Mouse (Mus musculus): Measurements from ENCODE around the gene Gm1673.

Gm1673 gene

DNA sequence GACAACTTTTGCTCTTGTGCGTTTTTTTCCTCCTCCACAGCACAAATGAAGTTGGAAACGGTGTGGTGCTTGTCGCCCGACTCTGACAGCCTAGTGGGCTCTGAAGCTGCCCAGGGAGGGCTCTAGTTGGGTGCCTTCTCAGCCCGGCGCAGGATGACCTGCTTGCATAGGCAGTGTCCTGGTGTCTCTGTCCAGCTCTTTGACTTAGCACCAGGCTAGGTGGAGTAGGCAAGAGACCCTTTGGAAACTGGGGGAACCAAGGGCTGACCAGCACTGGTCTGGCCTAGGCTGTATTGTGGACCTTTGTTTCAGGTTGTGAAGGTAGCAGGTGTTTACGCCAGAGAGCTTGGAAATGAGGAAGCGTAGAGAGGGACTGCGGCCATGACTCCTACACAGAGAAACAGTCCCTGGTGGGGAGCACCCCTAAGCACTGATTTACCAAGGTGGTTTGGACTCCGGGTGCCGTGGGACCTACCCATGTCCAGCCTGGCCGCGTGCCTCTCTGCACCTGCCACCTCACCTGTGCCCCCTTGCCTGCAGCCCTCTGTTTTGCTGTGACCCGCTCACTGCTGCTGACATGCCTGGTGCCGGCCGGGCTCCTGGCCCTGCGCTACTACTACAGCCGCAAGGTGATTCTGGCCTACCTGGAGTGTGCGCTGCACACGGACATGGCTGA lies 14.7 kb downstream of the Gm1673 start:
- no peak for DNase-seq

DNA sequence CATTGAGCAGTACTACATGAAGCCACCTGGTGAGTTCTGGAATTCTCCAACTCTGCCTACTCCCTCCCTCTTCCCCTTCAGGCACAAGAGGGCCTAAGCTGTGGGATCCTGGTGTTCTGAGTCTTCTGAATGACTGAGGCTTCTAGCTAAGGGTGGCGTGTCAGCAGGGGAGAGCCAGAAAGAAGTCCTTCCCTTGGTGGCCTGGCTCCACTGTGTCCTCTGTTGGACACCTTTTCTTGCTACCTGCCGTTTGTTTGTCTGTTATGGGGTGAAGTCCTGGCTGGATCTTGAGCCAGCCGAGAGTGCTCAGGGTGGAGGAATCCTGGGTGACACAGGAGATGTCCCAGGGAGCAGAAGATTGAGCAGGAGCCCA lies 15.3 kb downstream of the Gm1673 start:
- DNase-seq = no peak

DNA sequence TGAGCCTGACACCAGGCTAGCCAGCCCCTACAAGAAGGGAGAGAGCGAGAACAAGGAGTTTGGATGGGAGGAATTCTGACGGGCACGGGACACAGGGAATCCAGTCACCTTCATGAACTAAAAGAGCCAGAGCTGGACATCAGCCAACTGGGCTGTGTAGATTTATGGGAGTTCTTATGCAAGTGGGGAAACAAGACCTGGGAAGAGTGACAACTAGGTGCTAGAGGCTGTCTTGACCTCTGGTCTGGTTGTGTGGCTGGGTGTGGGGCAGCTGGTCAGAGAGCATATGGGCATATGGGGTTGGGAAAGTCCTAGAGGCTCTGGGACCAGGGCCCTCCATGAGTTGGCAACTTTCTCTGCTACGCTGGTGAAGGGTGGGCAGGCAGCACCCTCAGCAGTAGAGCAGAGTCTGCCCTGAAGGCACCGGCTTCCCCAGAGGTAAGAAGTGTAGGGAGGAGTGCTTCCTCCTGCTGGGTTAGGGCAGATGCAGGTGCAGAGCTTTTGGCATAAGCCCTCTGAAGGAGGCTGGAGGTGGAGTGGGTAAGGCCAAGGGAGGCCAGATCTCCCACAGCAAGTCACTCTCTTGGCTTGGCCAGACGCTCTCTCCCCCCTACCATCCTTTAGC lies 16.3 kb downstream of the Gm1673 start:
- no peak for DNase-seq

DNA sequence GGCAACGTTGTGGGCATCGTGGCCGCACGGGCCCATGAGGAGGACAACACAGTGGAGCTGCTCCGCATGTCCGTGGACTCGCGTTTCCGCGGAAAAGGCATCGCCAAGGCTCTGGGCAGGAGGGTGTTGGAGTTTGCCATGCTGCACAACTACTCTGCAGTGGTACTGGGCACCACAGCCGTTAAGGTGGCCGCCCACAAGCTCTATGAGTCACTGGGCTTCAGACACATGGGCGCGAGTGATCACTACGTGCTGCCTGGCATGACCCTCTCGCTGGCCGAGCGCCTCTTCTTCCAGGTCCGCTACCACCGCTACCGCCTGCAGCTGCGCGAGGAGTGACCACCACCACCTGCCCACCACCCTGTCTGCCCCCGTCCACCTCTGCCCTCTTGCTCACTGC lies 17.6 kb downstream of the Gm1673 start:
- no peak for DNase-seq

DNA sequence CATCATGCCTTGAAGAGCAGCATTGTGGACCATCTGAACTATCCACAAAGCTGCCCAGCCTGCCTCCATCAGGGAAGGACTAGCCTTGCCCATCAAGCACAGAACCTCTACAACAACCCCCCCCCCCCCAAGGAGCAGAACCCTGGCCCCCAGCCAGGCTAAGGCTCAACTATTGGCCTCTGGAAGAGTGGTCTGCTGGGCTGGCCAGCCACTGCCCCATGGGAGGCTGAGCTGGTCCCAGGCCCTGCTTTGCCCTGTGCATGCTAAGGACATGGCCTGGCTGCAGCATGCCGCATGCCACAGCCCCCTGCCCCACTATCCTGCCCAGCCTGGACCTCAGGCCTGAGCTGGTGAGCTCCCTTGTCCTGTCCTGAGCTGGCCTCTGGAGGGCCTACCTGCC lies 18.2 kb downstream of the Gm1673 start:
- no peak for DNase-seq

DNA sequence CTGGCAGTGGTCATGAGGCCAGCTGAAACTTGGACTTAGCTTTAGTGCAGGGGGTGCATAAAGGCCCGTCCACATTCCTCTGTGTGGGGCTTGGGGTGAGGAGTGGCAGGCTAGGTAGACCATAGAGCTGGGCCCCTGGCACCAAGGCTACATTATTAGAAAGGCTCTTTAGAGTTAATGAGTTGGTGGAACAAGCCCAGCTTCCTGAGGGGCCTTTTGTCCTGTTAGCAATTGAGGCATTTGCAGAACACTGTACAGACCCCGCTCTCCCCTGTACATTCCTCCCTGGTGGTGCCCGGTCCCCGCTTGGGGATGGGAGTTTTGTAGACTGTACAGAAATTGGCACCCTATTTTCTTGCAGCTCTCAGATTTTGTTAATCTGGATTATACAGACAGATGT lies 19.4 kb downstream of the Gm1673 start:
- DNase-seq = no peak

DNA sequence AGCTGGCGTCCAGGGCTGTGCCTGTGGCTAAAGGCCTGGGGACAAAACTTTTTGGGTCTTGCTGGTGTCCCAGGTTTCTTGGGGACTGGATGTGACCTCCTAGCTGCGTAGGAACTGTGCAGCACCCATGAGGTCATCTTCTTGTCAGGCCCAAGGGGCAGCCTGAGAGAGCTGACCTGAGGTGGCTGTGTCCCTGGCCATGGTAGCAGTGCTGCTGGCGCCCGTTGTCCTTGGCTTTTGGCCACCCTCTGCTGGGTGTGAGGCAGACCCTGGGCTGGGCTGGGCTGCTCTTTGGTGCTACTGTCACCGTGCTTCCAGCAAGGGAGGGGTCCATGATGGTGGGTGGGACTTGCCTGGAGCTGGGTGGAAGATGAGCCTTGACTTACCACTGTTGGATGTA lies 21.4 kb downstream of the Gm1673 start:
- DNase-seq = no peak

DNA sequence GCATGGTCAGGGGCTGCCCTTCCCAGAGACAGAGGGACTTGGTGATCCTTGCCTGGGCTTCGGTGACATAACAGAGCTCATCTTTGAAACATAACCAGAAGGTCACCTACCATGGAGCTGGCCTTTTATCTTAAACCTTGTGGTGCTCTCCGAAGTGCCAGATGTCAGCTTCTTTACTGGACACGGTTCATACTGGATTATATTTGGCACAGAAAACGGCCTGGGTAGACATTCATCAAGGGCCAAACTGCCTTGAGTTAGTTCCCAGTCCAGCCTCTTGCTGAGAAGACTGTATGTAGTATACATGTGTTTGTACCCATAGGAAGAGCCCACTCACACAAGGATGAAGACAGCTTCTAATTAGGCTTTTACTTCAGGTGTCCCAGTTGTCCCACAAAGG lies 23.6 kb downstream of the Gm1673 start:
- DNase-seq = no peak

DNA sequence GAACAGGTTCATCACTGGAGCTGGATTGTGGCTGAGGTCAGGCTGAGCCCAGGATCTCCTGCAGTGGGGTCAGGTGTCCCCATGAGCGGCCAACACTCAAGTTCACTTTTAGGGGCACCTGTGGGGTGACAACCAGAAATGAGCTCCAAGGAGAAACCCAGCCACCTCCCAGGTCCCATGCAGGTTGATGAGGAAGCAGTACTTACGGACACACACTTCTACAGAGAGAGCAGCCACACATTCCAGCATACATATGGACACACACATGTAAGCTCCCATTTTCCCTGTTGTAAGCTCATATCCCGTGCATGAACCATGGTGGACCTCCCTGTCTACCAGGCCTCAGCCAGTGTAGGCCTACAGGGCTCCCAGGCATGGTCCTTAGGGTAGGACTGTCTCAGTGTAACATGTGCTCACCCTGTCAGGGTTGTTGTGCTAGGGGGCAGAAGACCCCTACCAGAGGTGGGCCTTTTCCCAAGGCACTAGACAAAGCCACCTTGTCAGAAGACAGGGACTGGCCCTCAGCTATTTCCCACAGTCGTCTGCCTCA lies 24.2 kb downstream of the Gm1673 start:
- no peak for DNase-seq

DNA sequence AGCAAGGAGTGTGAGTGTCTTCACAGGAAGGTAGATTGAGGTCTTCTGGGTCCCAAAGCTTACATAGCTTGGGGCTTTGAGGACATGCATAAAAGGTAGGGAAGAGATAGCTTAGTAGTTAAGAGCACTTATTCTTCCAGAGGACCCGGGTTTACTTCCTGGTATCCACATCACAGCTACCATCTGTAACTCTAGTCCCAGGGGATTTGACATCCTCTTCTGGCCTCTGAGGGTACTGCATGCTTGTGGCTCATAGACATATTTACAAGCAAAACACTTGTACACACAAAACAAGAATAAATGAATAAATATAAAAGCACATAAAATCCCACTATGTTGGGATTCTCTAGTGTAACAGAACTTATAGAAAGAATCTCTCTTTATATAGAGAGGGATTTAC lies 31.4 kb downstream of the Gm1673 start:
- peak; percentile 37 for DNase-seq

DNA sequence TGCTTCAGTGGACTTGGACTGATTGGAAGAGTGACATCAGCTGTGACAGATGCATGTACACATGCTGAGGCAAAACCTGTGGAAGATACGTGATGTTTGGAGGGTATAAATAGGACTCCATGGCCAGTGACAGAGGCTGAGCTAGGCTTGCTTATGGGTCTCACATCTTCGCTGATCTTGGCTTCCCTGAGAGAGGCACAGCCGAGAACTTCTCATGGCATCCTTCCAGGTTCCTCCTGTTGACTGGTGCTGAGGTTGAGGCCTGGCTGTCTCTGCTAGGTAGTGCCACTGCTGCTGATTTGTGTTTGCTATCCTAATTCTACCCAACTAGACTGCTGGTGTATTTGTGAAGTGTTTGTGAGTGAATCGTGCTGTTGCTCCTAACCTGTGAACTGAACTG lies 35.7 kb downstream of the Gm1673 start:
- no peak for DNase-seq

DNA sequence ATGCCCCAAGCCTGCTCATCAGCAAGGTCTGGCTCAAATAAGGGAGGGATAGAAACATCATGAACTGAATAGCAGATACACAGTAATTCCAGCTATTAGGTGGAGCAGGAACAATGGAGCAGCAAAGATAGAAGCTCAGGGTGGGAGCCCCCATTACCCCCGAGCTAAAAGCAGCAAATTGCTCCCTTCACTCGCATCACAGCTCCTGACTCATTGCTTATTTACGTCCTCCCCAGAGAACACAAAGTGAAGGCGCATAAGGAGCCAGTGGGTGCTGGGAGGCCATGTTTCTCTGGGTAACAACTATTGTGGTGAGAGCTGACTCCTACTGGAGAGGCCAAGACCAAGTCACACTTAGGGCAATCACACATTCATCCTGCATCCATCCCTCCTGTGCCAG lies 46.9 kb downstream of the Gm1673 start:
- DNase-seq = no peak

DNA sequence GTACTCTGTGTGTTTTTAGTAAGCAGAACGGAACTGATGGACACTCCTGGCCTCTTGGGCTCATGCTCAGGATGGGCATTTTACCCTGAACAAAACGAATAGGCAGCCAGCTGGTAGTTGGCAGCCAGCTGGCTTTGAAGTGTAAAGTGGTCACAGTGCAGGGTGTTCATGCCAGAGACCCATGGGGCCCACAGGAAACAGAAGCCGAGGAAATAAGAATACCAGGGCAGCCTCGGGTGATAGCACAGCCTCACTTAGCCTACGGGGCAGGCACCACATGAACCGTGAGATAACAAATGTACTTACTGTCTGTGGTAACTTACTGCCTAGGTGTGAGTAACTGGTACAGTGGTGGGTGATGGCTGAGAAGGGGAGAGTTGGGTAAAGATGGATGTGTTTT lies 47.8 kb downstream of the Gm1673 start:
- no peak for DNase-seq

DNA sequence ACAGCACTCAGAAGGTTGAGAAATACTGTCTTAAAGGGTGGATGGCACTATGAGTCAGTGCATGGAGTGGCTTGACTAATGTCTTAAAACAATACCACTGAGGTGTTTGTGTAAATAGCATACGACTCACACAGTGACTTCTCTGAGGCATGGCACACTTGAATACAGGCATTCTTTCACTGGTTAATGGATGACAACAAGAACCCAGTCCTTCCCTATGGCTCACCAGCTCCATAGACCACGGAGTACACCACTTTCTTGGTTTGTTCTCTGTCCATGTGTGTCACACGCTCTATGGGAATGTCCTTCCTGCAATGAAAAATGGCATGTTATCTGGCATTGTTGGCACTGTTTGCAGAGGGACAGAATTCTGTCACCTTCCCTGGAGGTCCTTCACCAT lies 49.3 kb downstream of the Gm1673 start:
- no peak for DNase-seq
